Mouse (Mus musculus): ENCODE results near the gene Psrc1. TPM values are rescaled to one million over a fixed set of nuclear protein-coding genes. Genes with fewer than 3 reads are reported as not detected.

Gene Psrc1
- total RNA-seq, 4 experiments from 2014 or later = 17.0 to 27.2 (median 22.9) TPM

- DNase-seq (ENCODE audit: low spot score in 2 of 2) = no peak
Observed at GRCm38 (mm10) chr3:108384425-108384824, 786 bp downstream of the Psrc1 start.

- peak; percentile 74 to 78 for DNase-seq (ENCODE audit: low spot score in 2 of 2)
Observed at GRCm38 (mm10) chr3:108386186-108386585, 2.5 kb downstream of the Psrc1 start.

GRCm38 (mm10) chr3:108389111-108389545 lies 5.5 kb downstream of the Psrc1 start:
- DNase-seq (ENCODE audit: low spot score in 2 of 2) = peak; percentile 94 to 97

GRCm38 (mm10) chr3:108392299-108392698 lies 8.7 kb downstream of the Psrc1 start:
- no peak for DNase-seq (ENCODE audit: low spot score in 2 of 2)

- no peak for DNase-seq (ENCODE audit: low spot score in 2 of 2)
Observed at GRCm38 (mm10) chr3:108392793-108393192, 9.2 kb downstream of the Psrc1 start.

- no peak for DNase-seq (ENCODE audit: low spot score in 2 of 2)
Observed at GRCm38 (mm10) chr3:108398281-108398680, 14.6 kb downstream of the Psrc1 start.

- no peak for DNase-seq (ENCODE audit: low spot score in 2 of 2)
Observed at GRCm38 (mm10) chr3:108400442-108400841, 16.8 kb downstream of the Psrc1 start.

- peak; percentile 85 to 89 for DNase-seq (ENCODE audit: low spot score in 2 of 2)
Observed at GRCm38 (mm10) chr3:108401692-108402527, 18.3 kb downstream of the Psrc1 start.

GRCm38 (mm10) chr3:108402528-108402920 lies 18.9 kb downstream of the Psrc1 start:
- DNase-seq (ENCODE audit: low spot score in 2 of 2) = no peak

- peak; percentile 76 to 79 for DNase-seq (ENCODE audit: low spot score in 2 of 2)
Observed at GRCm38 (mm10) chr3:108405536-108406305, 22.1 kb downstream of the Psrc1 start.

GRCm38 (mm10) chr3:108406306-108406885 lies 22.8 kb downstream of the Psrc1 start:
- no peak for DNase-seq (ENCODE audit: low spot score in 2 of 2)

GRCm38 (mm10) chr3:108408517-108409008 lies 24.9 kb downstream of the Psrc1 start:
- no peak for DNase-seq (ENCODE audit: low spot score in 2 of 2)

- DNase-seq (ENCODE audit: low spot score in 2 of 2) = no peak
Observed at GRCm38 (mm10) chr3:108409656-108410358, 26.2 kb downstream of the Psrc1 start.

- DNase-seq (ENCODE audit: low spot score in 2 of 2) = no peak
Observed at GRCm38 (mm10) chr3:108410359-108410714, 26.7 kb downstream of the Psrc1 start.

GRCm38 (mm10) chr3:108411026-108411753 lies 27.6 kb downstream of the Psrc1 start:
- DNase-seq (ENCODE audit: low spot score in 2 of 2) = no peak

- peak in 1 of 2 experiments; percentile 63 for DNase-seq (ENCODE audit: low spot score in 2 of 2)
Observed at GRCm38 (mm10) chr3:108411754-108412121, 28.1 kb downstream of the Psrc1 start.

GRCm38 (mm10) chr3:108413634-108414360 lies 30.2 kb downstream of the Psrc1 start:
- DNase-seq (ENCODE audit: low spot score in 2 of 2) = no peak

- no peak for DNase-seq (ENCODE audit: low spot score in 2 of 2)
Observed at GRCm38 (mm10) chr3:108414857-108415830, 31.5 kb downstream of the Psrc1 start, which contains the start of gene Celsr2. TSS of gene Celsr2 (minus strand) at chr3:108415552.

GRCm38 (mm10) chr3:108415831-108416223 lies 32.2 kb downstream of the Psrc1 start:
- DNase-seq (ENCODE audit: low spot score in 2 of 2) = peak; percentile 70 to 80
